Mouse (Mus musculus): ENCODE measurements around the gene Rcl1.

GRCm38 (mm10) chr19:29116796-29117195, 15.6 kb downstream of the Rcl1 start:
- no peak for TF ChIP-seq CTCF (IDR thresholded peaks at IDR 0.05; ENCODE audit: low read depth)
- no peak for TF ChIP-seq EP300 (optimal IDR thresholded peaks at IDR 0.05)
